ENCODE assay signal across 12 mouse cellular contexts in genomic region chr5:135742156-135742555, GRCm38 (mm10). TPM values are rescaled to one million over a fixed set of nuclear protein-coding genes. Genes with fewer than 3 reads are reported as not detected.
A peak's percentile ranks its signal among the peaks of the same experiment; 100 is the strongest.
DNase-seq lines count a peak whose midpoint lies in the region; ATAC-seq and TF ChIP-seq lines count a peak whose summit lies in the region.
"Had no signal": no experiment of that assay in that cellular context is flagged by ENCODE, and none has a peak within 500 bp of the region (broad histone marks: within the 10 kb centered on the region; RNA-seq: fewer than 3 reads in every experiment).

No protein-coding gene starts in this region.

- peaks cover 18% of the 10 kb centered on the region; the same call in 1 of the 2 replicates for H3K36me3 ChIP-seq in lung, embryonic 14.5 days (ENCODE audit: insufficient read depth)
- peaks cover 6% of the 10 kb centered on the region; the same call in 1 of the 2 replicates for H3K36me3 ChIP-seq in lung, postnatal 0 days (ENCODE audit: insufficient read depth, low read length)
- H3K36me3 ChIP-seq in embryonic facial prominence, embryonic 11.5 days (replicated peaks; ENCODE audit: control insufficient read depth, insufficient read depth, low read depth, low read length), result no peaks in the 10 kb centered on the region; the same call in 1 of the 2 replicates
- no peaks in the 10 kb centered on the region for H3K36me3 ChIP-seq in myocyte (ENCODE audit: control insufficient read depth, insufficient read depth)
- H3K36me3 ChIP-seq in midbrain, embryonic 10.5 days, result peaks cover 42% of the 10 kb centered on the region
- H3K36me3 ChIP-seq: intestine, embryonic 15.5 days had no signal

- TF ChIP-seq CTCF in lung, embryonic 14.5 days (IDR thresholded peaks at IDR 0.05; ENCODE audit: low read depth), result no peak
- TF ChIP-seq CTCF in lung, postnatal 0 days (IDR thresholded peaks at IDR 0.05), result no peak

- H3K27me3 ChIP-seq in lung, embryonic 14.5 days (ENCODE audit: insufficient read depth, low read length), result no peaks in the 10 kb centered on the region
- no peaks in the 10 kb centered on the region for H3K27me3 ChIP-seq in lung, postnatal 0 days (replicated peaks; ENCODE audit: insufficient read depth, low read length)
- H3K27me3 ChIP-seq in embryonic facial prominence, embryonic 11.5 days (ENCODE audit: control insufficient read depth, insufficient read depth, low read length), result no peaks in the 10 kb centered on the region
- no peaks in the 10 kb centered on the region for H3K27me3 ChIP-seq in myocyte (ENCODE audit: control insufficient read depth, insufficient read depth, insufficient read length)
- H3K27me3 ChIP-seq in midbrain, embryonic 10.5 days (ENCODE audit: low read depth, poor library complexity, severe bottlenecking), result peaks cover 11% of the 10 kb centered on the region; the same call in 1 of the 2 replicates
- H3K27me3 ChIP-seq: intestine, embryonic 15.5 days had no signal

- no peaks in the 10 kb centered on the region for H3K79me2 ChIP-seq in myocyte (ENCODE audit: control insufficient read depth, insufficient read depth)

- no peak overlapping the region for H3K9ac ChIP-seq in lung, embryonic 14.5 days
- H3K9ac ChIP-seq in lung, postnatal 0 days (replicated peaks; ENCODE audit: low read depth), result no peak overlapping the region
- no peak overlapping the region for H3K9ac ChIP-seq in embryonic facial prominence, embryonic 11.5 days (replicated peaks; ENCODE audit: low read length)
- H3K9ac ChIP-seq: forebrain, embryonic 12.5 days; intestine, embryonic 15.5 days had no signal

- ATAC-seq in lung, embryonic 14.5 days (ENCODE audit: insufficient read depth), result no peak
- ATAC-seq in lung, postnatal 0 days, result no peak
- no peak for ATAC-seq in embryonic facial prominence, embryonic 11.5 days (replicated peaks; ENCODE audit: insufficient number of reproducible peaks, low FRiP score, low TSS enrichment, low read depth)
- no peak for ATAC-seq in activated CD4-positive, CD25-positive, alpha-beta regulatory T cell, adult 4 months
- ATAC-seq: intestine, embryonic 15.5 days had no signal

- no peak for TF ChIP-seq EP300 in lung, postnatal 0 days (IDR thresholded peaks at IDR 0.05)

- no peak overlapping the region for H3K27ac ChIP-seq in lung, embryonic 14.5 days (ENCODE audit: low read depth)
- H3K27ac ChIP-seq in lung, postnatal 0 days (ENCODE audit: low read length), result no peak overlapping the region
- H3K27ac ChIP-seq in embryonic facial prominence, embryonic 11.5 days (replicated peaks; ENCODE audit: low read depth, low read length), result no peak overlapping the region
- H3K27ac ChIP-seq in midbrain, embryonic 10.5 days (replicated peaks), result no peak overlapping the region
- H3K27ac ChIP-seq: forebrain, embryonic 12.5 days; intestine, embryonic 15.5 days had no signal

- H3K9me3 ChIP-seq in lung, embryonic 14.5 days (ENCODE audit: low read depth, low read length), result no peaks in the 10 kb centered on the region
- H3K9me3 ChIP-seq in lung, postnatal 0 days (ENCODE audit: low read length), result no peaks in the 10 kb centered on the region
- no peaks in the 10 kb centered on the region for H3K9me3 ChIP-seq in embryonic facial prominence, embryonic 11.5 days (replicated peaks; ENCODE audit: control insufficient read depth, low read length)
- no peaks in the 10 kb centered on the region; the same call in 1 of the 2 replicates for H3K9me3 ChIP-seq in midbrain, embryonic 10.5 days (replicated peaks)
- H3K9me3 ChIP-seq: intestine, embryonic 15.5 days had no signal

- no peak overlapping the region for H3K4me3 ChIP-seq in lung, embryonic 14.5 days (ENCODE audit: low read depth, low read length)
- H3K4me3 ChIP-seq in lung, postnatal 0 days (ENCODE audit: low read depth, low read length), result no peak overlapping the region
- no peak overlapping the region for H3K4me3 ChIP-seq in embryonic facial prominence, embryonic 11.5 days (ENCODE audit: low read depth, low read length)
- H3K4me3 ChIP-seq in myocyte, result no peak overlapping the region
- H3K4me3 ChIP-seq in midbrain, embryonic 10.5 days, result no peak overlapping the region

- H3K4me2 ChIP-seq in lung, embryonic 14.5 days, result no peak overlapping the region
- no peak overlapping the region for H3K4me2 ChIP-seq in lung, postnatal 0 days (replicated peaks; ENCODE audit: low read depth, low read length)
- H3K4me2 ChIP-seq in embryonic facial prominence, embryonic 11.5 days (ENCODE audit: low read depth, low read length), result no peak overlapping the region
- H3K4me2 ChIP-seq in myocyte (ENCODE audit: low read depth), result no peak overlapping the region

- DNase-seq in cerebellum, adult 9-11 months, result peak; percentile 7
- DNase-seq in cerebellum, postnatal 36 days, result no peak
- peak; percentile 56 for DNase-seq in lung, embryonic 14.5 days
- no peak for DNase-seq in lung, postnatal 0 days (ENCODE audit: low spot score)
- peak; percentile 31 for DNase-seq in embryonic facial prominence, embryonic 11.5 days (ENCODE audit: low spot score)
- DNase-seq in midbrain, embryonic 10.5 days (ENCODE audit: low spot score), result no peak
- DNase-seq: lung, adult 18-20 months; thymus, adult 2 months had no signal

- TF ChIP-seq POLR2A in myocyte (IDR thresholded peaks at IDR 0.05; ENCODE audit: insufficient read length, low read depth), result no peak

- H3K4me1 ChIP-seq in lung, embryonic 14.5 days (ENCODE audit: insufficient read depth), result no peaks in the 10 kb centered on the region
- H3K4me1 ChIP-seq in lung, postnatal 0 days (ENCODE audit: insufficient read depth, low read depth, low read length), result peaks cover 4% of the 10 kb centered on the region; the same call in 1 of the 2 replicates
- peaks cover 3% of the 10 kb centered on the region for H3K4me1 ChIP-seq in embryonic facial prominence, embryonic 11.5 days (ENCODE audit: control insufficient read depth, insufficient read depth, low read length)
- peaks cover 23% of the 10 kb centered on the region for H3K4me1 ChIP-seq in midbrain, embryonic 10.5 days

- H3ac ChIP-seq in myocyte (ENCODE audit: control insufficient read depth, insufficient read length), result no peak overlapping the region

- 53% methylated on average over 10 of the region's 10 CpGs for WGBS in lung, embryonic 14.5 days
- 52% methylated on average over 10 of the region's 10 CpGs for WGBS in lung, postnatal 0 days
- 52% methylated on average over 10 of the region's 10 CpGs for WGBS in embryonic facial prominence, embryonic 11.5 days
- WGBS in midbrain, embryonic 10.5 days, result 69% methylated on average over 10 of the region's 10 CpGs

TF ChIP-seq in myocyte, 11 proteins besides CTCF, POLR2A, EP300 and RAD21:
- peak; percentile 68 for TF ChIP-seq REST (IDR thresholded peaks at IDR 0.05; ENCODE audit: insufficient read depth, insufficient read length)
- TF ChIP-seq TCF3 (IDR thresholded peaks at IDR 0.05; ENCODE audit: insufficient read length, low read depth), result no peak
TF ChIP-seq in myocyte: peak in this region for 1.

RNA-seq across cellular contexts. Expression of gene Tmem120a, which starts 2.1 kb away (rescaled TPM):
- polyA plus RNA-seq in lung, embryonic 14.5 days (2014; fragmentation: Nextera tagmentation; extraction: Ambion mirVana), result 38.6 and 43.5 TPM in 2 replicates
- 44.0 and 45.2 TPM in 2 replicates for polyA plus RNA-seq in lung, postnatal 0 days (2015; fragmentation: Nextera tagmentation; extraction: Ambion mirVana)
- polyA plus RNA-seq in embryonic facial prominence, embryonic 11.5 days (2014; fragmentation: Nextera tagmentation; extraction: Ambion mirVana), result 47.1 and 57.3 TPM in 2 replicates
- 32.7 TPM for polyA plus RNA-seq in myocyte (2012; fragmentation: generic; extraction: Trizol)
- polyA plus RNA-seq in activated CD4-positive, CD25-positive, alpha-beta regulatory T cell, adult 4 months (2017; shearing (Covaris generic)), result 10 to 100 TPM; 41.4 to 47.0 TPM
- 64.1 and 65.9 TPM in 2 replicates for polyA plus RNA-seq in midbrain, embryonic 10.5 days (2016; fragmentation: Nextera tagmentation; extraction: Ambion mirVana)

RNA-seq across cellular contexts. Expression of gene Styxl1, which starts 36.0 kb away (rescaled TPM):
- not detected in 2 replicates for polyA plus RNA-seq in lung, embryonic 14.5 days (2014; fragmentation: Nextera tagmentation; extraction: Ambion mirVana)
- polyA plus RNA-seq in lung, postnatal 0 days (2015; fragmentation: Nextera tagmentation; extraction: Ambion mirVana), result 1.7 TPM in 2 replicates
- 0.31 TPM in 1 of 2 replicates, not detected in the other for polyA plus RNA-seq in embryonic facial prominence, embryonic 11.5 days (2014; fragmentation: Nextera tagmentation; extraction: Ambion mirVana)
- polyA plus RNA-seq in myocyte (2012; fragmentation: generic; extraction: Trizol), result 0.07 TPM
- polyA plus RNA-seq in activated CD4-positive, CD25-positive, alpha-beta regulatory T cell, adult 4 months (2017; shearing (Covaris generic)), result under 1 TPM in 1 of 2 experiments, not detected in 1; 0.95 TPM
- 0.41 TPM in 1 of 2 replicates, not detected in the other for polyA plus RNA-seq in midbrain, embryonic 10.5 days (2016; fragmentation: Nextera tagmentation; extraction: Ambion mirVana)

RNA-seq across cellular contexts. Expression of gene Mdh2, which starts 36.1 kb away (rescaled TPM):
- 464 and 470 TPM in 2 replicates for polyA plus RNA-seq in lung, embryonic 14.5 days (2014; fragmentation: Nextera tagmentation; extraction: Ambion mirVana)
- polyA plus RNA-seq in lung, postnatal 0 days (2015; fragmentation: Nextera tagmentation; extraction: Ambion mirVana), result 281 and 302 TPM in 2 replicates
- 567 and 573 TPM in 2 replicates for polyA plus RNA-seq in embryonic facial prominence, embryonic 11.5 days (2014; fragmentation: Nextera tagmentation; extraction: Ambion mirVana)
- 725 TPM for polyA plus RNA-seq in myocyte (2012; fragmentation: generic; extraction: Trizol)
- polyA plus RNA-seq in activated CD4-positive, CD25-positive, alpha-beta regulatory T cell, adult 4 months (2017; shearing (Covaris generic)), result 100 to 1,000 TPM; 625 to 710 TPM
- polyA plus RNA-seq in midbrain, embryonic 10.5 days (2016; fragmentation: Nextera tagmentation; extraction: Ambion mirVana), result 616 and 619 TPM in 2 replicates

Comparison
In these comparisons a context has a peak if more than half of its experiments do, and no peak if none do; other contexts are left out.
1. DNase-seq: peak in cerebellum, adult 9-11 months (single experiment), lung, embryonic 14.5 days (single experiment) and embryonic facial prominence, embryonic 11.5 days (single experiment); none in cerebellum, postnatal 36 days (0 of 2), lung, postnatal 0 days (single experiment) and midbrain, embryonic 10.5 days (single experiment).